Mouse (Mus musculus) retina, embryonic 14.5 days (tissue): ENCODE data around the gene Pikfyve.

ENCODE experiments used
- DNase-seq: peaks from one replicate; pipeline ENCODE4 v3.0.0-alpha.2; 2015; ENCODE audit warnings: low spot score

Pikfyve gene

DNA sequence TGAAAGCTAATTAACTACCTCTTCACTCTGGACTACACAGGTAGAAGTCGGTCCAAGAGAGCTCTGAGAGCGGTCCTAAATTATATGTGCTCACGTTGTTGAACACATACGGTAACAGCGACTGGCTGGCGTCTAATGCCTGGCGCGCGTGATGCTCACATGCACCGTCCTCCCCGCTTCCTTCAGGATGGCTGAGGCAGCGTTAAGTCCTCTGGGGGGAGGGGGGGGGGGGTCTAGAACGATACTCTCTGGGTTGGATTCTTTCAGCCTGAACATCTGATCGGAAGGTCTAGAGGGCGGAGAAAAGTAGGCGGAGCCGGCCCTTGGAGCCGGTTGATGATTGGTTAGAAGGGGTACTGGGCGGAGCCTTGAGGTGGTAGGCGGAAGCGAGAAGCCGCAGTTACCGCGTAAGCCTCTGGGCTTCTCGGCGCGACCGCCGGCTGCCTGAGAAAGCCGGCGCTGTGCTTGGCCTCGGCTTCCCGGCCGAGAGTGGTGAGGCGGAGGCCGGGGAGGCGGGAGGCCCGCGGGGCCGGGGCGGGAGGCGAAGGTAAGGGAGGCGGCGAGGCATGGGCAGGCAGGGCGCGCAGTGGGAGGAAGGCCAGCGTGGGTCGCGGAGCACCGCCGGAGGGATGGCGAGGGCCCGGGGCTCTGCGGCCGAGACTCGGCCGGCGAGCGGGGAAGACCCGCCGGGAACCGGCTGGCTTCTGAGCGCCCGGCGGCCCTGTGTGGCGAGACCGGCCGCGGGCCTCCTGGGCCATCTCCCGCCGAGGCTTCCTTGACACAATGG, at the start of gene Pikfyve, which contains the start of gene Idh1:
Gene Pikfyve, plus strand, starts transcription at position 397 of the 787 bp plus-strand sequence.
Gene Idh1, minus strand, starts transcription at position 214 of the 787 bp plus-strand sequence.
- DNase-seq: peak; percentile 100

DNA sequence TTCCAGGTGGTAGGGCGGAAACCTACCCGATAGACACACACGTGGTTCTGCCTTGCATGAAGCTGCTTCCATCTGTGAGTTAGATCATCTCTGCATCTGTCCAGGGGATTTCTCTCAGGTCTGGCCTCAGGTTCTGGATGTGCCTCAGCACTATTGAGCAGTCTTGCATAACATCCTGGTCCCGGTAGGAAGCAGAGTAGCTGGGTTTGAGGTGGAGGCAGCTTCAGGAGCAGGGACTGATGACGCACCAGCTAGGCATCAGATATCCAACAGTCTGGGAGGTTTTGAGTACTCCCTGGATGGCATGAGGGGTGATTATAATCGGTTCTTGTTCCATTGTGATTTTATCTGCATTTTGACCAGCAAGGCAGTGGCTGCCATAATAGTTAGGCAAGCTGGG, 48.9 kb upstream of the Pikfyve start:
- no peak for DNase-seq

DNA sequence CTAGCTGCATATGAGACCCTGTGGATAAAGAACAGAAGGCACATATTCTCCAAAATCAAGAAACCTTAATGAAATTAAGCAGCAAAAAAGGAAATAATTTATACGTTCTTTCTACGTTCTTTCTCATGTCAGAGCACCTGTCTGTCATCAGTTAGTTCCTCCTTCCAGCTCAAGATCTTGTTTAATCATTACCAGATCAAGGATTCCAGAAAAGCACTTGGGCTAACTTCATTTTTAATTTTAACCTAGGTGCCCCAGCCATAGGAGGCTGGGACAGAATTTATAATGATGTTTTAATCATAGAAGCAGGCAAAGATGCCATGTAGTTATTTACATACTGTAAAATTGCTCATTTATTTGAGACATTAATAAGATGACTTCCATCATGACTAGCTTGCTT, 41.7 kb upstream of the Pikfyve start:
- DNase-seq: no peak

DNA sequence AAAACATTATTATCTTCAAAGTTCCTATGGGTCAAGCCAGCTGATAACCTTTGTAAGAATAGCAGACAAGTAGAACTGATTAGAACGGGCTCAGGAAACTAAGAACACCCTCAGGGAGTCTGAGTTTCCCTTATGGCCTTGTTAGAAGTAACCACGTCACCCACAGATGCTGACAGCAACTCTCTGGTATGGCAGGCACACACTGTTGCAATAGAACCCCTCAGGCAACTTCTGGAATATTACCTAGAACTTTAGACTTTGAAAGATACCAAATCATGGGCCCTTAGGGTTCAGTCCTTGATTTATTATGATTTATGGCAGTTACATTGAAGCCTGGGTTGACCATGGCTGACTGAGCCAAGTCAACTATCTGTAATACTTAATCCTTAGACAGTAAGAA, 39.9 kb upstream of the Pikfyve start:
- no peak for DNase-seq

DNA sequence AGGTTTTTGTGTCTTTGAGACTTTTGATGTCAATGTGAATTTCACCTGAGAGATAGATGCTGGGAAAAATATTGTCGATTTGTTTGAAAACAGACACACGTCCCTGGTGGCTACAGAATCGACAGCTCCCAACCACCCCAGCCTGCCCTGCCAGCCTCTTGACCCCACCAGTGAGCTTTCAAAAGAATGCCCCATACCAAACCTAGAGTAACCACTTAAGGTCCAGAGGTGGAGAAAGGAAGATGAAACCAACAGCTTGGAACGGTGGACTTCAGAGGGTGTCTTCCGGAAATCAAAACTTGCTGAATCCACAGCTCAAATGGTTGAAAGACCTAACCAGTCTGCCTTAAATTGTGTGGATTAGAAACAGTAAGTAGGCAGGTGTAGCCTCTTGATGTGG, 39.2 kb upstream of the Pikfyve start:
- no peak for DNase-seq

DNA sequence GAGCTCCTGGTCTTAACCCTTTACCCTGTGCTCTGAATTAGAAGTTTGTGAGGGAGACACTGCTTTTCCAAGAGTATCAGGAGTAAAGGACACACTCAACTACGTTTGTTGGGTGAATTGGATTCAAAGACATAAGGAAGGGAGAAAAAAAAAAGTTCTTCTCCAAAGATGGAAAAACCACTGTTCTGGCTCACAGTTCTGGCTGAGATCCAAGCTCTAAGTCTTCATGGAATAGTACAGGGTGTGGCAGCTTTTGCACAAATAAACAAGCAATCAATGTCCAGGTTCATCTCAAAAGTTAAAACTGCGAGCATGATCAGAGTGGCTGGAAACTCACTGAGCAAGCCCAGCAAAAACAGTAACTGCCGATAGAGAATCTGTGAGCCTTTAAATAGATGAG, 38.5 kb upstream of the Pikfyve start:
- no peak for DNase-seq

DNA sequence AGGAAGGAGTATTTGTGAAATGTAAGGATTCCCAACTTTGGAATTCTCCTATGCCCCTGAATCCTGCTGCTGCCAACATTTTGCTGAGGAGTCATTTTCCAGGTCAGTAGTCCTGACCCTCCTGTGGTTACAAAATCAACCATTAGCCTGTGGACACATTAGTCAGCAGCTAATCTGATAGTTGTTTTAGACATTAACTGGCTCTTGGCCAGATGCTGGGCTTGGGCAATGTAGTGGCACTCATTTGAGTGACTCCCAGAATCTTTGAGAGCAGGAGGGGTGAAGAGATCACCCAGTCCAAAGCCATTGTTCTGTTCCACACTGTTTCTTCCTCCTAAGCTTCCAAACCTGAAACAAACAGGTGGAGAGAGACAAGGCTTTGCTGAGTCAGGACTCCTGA, 31.7 kb upstream of the Pikfyve start:
- DNase-seq: peak; percentile 30

DNA sequence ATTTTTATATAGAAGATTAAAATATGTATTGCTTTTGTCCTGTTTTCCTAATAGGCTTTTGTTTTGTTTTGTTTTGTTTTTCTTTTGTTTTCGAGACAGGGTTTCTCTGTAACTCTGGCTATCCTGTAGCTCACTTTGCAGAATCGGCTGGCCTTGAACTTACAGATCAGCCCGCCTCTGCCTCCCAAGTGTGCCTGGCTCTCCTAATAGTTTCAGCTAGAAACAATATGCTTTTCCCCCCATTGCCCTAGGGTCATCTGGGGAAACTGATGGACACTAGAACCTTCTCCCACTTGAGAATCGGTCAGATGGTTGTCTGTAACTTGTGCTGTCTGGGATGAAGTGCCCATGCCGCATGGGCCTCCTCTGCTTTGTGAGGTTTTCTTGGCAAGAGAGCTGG, 30.4 kb upstream of the Pikfyve start:
- DNase-seq: no peak

DNA sequence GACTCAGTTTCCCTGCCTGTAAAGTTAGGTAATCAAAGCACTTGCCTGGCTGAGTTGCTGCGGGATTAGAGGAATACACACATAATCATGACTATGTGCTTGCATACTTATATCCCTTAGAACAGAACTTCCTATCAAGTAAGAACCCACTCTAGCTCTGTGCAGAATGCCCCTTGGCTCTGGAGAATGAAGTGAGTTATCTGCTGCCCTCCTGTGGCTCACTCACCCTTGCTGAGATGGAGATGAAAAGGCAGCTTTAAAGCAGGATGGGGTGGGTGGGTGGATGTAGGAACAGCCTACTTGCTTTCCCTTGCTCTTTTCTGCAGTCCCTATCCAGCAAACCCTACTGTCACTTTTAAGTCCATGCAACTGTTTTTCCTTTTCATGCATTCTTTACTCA, 24.3 kb upstream of the Pikfyve start:
- no peak for DNase-seq

DNA sequence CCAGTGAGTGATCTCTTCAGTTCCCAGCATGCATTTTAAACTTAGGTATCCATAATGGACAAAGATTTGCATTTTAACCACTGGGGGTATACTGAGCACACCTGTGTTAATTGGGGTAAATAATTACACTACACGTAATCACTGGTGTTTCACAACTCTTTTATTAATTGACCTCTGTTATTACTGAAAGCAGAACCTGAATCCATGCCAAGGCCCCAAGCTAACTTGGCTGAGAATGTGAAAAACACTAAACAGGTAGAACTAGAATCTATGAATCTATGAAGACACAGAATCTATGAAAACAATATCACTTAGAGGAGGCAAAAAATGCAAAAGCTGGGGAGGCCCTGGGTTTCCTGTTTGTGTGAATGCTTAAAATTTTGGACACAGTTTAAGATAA, 19.0 kb upstream of the Pikfyve start:
- DNase-seq: no peak

DNA sequence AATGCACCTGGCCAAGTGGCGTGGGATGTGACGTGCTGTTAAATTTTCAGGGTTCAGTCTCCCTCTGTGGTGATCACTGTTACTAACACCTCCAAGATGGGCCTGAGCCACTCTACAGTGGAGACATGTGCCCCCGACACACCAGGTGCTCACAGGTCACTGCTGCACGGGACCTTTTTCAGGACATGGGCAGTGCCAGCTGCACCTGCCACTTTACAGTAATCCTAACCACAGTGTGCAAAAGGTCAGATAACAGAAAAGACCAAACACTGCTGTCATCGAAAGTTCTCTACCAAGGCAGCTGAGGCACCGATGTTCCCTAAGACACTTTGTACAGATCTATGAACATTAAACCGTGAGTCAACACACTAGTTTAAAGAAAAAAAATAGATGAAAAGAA, 16.9 kb upstream of the Pikfyve start:
- no peak for DNase-seq

DNA sequence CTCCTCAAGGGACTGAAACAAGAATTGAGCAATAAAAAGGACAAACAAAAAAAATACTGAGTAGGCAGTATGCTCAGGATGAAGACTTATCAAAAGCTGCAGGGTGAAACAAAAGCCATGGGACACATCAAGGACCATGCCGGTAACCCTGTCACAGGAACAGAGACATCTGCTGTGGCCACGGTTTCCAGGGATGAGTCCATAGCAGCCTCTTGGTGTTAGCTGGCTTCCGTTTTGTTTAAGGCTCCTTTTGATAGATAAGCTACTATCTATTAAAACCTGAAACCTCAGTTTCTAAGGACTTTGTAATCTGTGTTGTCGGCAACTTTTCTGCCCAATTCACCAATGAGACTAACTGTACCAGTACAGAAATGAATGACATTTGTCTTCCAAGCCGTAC, 16.5 kb upstream of the Pikfyve start:
- DNase-seq: no peak

DNA sequence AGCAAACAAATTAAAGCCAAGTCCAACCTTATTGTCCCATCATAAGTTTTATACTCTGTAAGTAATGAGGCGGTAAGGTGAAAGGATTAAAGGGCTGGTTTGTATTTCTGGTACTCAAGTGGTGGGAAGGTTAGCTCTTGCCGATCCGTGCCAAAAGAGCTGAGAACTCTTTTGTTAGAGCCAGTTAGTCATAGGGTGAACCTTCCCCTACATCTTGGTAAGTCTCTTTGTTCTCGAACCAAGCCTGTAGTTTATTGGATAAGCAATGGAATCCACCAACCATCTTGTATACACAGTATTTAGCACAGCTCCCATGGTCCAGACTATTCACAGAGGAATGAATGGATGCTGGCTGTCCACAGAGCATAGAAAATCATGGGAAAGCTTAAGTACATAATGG, 14.9 kb upstream of the Pikfyve start:
- no peak for DNase-seq

DNA sequence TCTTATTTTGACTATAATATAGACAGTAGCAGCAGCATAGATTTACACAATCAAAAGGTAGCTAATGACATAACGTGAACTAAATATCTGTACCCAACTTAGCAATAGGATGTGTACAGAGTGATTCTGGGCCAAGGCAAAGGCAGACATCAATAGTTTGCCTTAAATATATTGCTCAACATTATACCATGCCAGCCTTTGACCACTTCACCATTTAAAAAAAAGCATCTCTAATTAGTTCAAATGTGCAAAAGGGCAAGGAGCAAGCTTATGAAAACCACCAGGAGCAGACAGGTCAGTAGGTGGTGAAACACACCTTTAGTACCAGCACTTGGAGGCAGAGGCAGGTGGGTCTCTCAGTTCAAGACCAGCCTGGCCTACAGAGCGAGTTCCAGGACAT, 12.8 kb upstream of the Pikfyve start:
- no peak for DNase-seq

DNA sequence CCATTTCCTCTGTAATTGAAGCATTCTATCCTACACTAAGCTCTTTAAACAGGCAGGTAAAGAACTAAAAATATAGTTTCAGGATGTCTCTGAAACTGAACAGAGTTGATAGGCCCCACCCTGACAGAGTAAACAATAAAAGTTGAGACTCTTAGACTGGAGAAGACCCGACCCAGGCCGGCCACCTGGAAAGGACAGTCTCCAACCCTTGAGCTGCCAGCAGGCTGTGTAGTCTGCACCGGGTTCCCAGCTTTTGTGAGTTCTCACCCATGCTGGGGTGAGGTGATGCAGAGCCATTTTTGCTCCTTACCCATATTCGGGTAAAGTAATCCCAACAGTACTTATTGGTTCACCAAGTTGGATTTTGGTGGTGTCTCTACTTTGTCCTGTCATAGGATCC, 10.3 kb upstream of the Pikfyve start:
- DNase-seq: no peak

DNA sequence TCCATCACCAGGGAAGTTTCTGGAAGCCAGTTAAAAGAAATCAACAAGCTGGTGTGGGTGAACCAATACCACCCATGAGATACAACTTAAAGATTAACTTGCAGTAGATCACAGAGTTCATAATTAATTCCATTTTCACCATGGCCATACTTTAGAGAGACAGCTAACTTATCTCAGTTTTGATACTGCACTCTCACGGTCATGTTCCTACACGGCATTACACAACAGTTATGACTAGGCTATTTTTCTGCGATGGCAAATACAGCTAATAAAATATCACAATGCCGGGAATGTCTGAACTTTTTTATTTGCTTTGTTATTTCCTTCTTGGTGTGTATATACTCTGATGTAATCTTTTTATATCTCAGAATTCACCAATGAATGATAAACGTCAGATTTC, 9.6 kb upstream of the Pikfyve start:
- DNase-seq: no peak

DNA sequence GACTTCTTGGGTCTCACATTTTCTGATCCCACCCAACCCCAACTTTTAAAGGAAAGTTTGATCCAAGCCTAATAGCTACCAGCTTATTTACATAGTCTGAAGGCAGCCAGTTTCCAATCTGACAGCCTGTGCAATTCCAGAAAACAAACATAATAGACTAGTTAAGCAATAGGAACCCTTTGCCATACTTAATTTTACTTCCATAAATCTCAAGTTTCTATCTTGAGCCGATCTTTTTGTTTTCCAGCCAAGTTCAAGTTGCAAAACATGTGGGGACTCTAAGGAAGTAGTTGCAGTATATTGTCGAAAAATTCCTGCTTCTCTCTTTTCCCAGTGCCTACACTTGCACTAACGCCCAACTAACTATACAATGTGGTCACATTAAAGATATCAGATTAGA, 9.0 kb upstream of the Pikfyve start:
- no peak for DNase-seq

DNA sequence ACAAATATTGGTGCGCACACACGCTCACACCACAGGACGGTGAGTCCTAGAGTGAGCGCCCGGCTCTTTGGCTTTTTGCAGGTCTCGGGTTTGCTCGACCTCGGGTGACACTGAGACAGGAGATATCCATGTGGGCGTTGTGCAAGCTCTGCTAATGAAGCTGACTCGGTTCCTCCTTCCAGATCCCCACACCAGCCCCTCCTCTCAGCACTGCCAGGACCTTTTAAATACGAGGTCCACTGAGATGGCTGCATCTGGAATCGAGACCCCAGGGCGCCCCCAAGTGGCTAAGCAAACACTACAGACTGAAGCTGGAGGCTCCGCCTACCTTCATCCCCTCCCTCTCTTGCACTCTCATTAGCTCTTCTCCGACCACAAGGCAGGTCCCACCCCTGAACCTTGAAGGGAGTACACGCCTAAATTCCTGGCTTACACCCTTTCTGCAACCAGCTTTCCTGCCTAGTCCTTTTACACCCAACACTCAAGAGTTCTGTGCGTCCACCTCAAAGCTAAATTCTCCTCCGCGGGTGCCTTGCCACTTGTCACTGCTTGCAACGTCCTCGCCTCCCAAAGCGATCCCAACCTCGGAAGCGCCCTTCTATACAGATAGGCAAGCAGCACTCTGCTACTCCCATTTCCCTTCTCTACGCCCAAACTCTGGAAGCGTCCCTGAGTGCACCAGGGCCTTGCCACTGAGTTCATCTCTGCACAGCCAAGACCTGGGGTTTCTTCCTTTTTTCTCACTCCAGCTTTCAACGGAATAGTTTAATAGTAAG, 8.2 kb upstream of the Pikfyve start:
- peak; percentile 96 for DNase-seq

DNA sequence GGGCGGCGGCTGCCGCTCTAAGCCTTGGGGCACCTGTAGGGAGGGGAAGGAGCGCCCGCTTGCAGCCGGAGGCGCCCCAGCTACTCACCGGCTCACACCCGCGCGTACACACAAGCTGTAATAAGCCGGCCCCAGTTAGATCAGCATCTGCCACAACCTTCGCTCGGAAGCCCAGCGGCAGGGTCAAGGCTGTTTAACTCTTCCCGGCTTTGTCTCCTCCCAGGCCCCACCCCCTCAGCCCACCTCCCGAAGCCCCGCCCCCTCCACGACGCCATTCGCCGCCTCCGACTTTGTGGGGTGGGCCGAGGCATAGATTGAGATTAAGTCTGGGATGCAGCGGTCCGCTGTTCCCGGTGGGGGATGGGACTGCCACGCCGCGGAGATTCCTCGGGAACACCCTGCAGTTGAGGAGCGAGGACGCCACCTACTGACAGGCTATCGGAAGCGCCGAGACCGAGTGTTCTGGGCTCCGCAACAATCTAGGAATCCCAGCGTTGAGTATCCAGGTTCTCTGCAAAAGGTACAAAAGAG, 7.5 kb upstream of the Pikfyve start:
- peak; percentile 99 for DNase-seq

DNA sequence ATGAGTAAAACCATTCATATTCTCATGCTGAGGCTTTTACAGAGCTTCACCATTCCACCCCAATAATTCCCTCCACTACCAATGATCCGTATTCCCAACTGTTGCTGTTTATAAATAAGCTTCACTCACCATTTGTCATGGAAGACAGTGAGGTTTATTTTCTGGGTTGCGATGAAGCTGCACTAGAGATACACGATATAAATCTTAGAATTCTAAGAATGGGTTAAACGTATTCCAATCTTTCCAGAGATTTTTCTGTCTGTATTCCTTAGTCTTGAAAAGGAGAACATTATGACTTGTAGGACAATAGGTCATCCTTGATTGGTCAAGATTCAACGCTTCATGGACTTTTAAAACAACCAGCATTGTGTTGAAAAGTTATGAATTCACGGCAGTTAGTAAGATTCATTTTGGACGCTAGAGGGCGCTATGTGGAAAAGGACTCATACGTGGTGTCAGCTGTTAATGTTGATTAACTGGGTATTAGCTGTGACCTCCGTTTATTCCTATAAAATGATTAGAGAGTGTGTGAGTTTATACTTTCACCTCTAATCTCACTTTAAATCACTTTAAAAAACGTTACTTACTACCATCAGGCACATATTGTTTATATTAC, 6.7 kb upstream of the Pikfyve start:
- peak; percentile 91 for DNase-seq

DNA sequence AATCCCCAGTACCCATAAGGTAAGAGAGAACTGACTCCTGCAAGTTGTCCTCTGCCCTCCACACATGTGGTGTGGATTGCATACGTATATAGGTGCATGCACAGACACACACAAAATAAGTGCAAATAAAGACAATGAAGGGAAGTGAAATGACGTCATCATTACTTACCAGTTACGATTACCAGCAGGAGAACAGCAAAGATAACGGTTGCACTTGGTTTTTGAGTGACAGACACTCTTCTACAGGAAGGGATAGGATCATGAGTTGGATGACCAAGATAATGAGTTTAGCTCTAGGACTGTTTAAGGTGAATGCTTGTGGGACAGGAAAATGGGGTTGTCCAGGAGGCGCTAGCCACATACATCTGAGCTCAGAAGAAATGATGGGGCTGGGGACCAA, 5.0 kb upstream of the Pikfyve start:
- no peak for DNase-seq

DNA sequence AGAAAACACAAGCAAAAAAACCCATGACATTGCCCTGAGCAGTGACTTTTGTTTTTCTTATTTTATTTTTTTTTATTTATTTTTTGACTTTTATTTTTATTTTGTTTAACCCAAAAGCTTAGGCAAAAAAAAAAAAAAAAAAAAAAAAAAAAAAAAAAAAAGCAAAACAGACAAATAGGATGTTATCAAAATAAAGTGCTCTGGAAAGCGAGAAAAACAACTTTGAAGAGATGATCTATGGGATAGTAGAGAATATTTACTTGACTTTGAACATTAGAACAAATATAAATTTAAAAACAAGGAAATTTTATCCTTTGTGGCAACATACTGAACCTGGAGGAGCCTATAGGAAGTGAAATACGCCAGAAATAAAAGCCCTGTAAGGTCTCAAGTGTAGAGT, 2.5 kb upstream of the Pikfyve start:
- no peak for DNase-seq

DNA sequence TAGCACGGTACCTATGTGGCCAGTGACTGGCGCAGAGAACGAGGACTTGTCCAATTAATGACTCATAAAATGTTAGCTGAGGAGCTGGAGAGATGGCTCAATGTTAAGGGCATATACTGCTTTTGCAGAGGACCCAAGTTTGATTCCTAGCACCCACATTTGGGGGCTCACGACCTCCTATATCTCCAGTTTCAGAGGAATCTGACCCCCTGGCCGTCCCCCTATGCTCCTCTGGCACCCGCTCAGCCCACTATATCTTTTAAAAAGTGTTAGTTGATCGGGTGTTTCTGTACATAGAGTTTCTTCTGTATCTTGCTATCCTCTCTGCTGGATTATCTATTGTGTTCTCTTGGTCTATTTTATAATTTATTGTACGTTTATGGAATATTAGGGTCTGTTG, 1.5 kb upstream of the Pikfyve start:
- no peak for DNase-seq
